Mouse (Mus musculus): ENCODE measurements at regions not wholly inside any gene's neighbourhood (a gene's known extent, or its start where the extent isn't known, plus 50 kb on each side); places are given as distances from the start of the nearest gene placed in this dataset.

GRCm38 (mm10) chr9:72218736-72219135 is 55.9 kb upstream of the Zfp280d start:
- no peak for DNase-seq

GRCm38 (mm10) chr9:72219892-72220291 is 54.8 kb upstream of the Zfp280d start:
- DNase-seq: no peak

GRCm38 (mm10) chr9:72221333-72221732 is 53.3 kb upstream of the Zfp280d start:
- no peak for DNase-seq
